Mouse (Mus musculus) liver, embryonic 16.5 days (tissue): ENCODE results near the gene Samd13. TPM values are rescaled to one million over a fixed set of nuclear protein-coding genes. Genes with fewer than 3 reads are reported as not detected.

Experiments used
- ATAC-seq: fragments of 200-750 bp; cut with Nextera tagmentation; 2 replicates; pipeline ENCODE4 v1.8.0; 2017; ENCODE audit warnings: low read depth, mild to moderate bottlenecking, moderate number of reproducible peaks, moderate library complexity
- H3K27ac ChIP-seq: fragments of 300-500 bp; sonication (generic); 2 replicates; pipeline ENCODE4 v1.5.1; 2014; ENCODE audit warnings: mild to moderate bottlenecking, low read length
- H3K27me3 ChIP-seq: fragments of 300-500 bp; sonication (generic); 2 replicates; pipeline ENCODE4 v1.6.1; 2014; ENCODE audit warnings: low read depth, low read length, mixed read lengths; ENCODE audit not compliant: control insufficient read depth, insufficient read depth
- H3K36me3 ChIP-seq: fragments of 300-500 bp; sonication (generic); 2 replicates; pipeline ENCODE4 v1.6.1; 2014; ENCODE audit warnings: mild to moderate bottlenecking; ENCODE audit not compliant: control insufficient read depth, insufficient read depth
- H3K4me1 ChIP-seq: fragments of 300-500 bp; sonication (generic); 2 replicates; pipeline ENCODE4 v1.6.1; 2014; ENCODE audit warnings: low read depth, low read length, mixed read lengths; ENCODE audit not compliant: control insufficient read depth
- H3K4me2 ChIP-seq: fragments of 300-500 bp; sonication (generic); 2 replicates; pipeline ENCODE4 v1.6.1; 2014; ENCODE audit warnings: low read depth, low read length, mixed read lengths
- H3K4me3 ChIP-seq: fragments of 300-500 bp; sonication (generic); 2 replicates; pipeline ENCODE4 v1.5.1; 2014; ENCODE audit warnings: low read depth, mild to moderate bottlenecking, low read length
- H3K9ac ChIP-seq: fragments of 300-500 bp; sonication (generic); 2 replicates; pipeline ENCODE4 v1.6.1; 2014; ENCODE audit warnings: low read depth, low read length
- H3K9me3 ChIP-seq: fragments of 300-500 bp; sonication (generic); replicated peaks from 2 replicates; pipeline ENCODE4 v1.6.1; 2016; ENCODE audit warnings: low read length; ENCODE audit not compliant: control insufficient read depth
- WGBS: fragments of 180-500 bp; shearing (Covaris S2); extraction: QIAGEN DNeasy Blood & Tissue Kit; methylation state at CpG from one replicate; pipeline ENCODE4 v1.1.7; 2014; ENCODE audit not compliant: insufficient replicate concordance; 5-methylcytosine and 5-hydroxymethylcytosine counted together
- polyA plus RNA-seq: library from polyadenylated mRNA; unstranded; fragments of >200 nt; fragmentation: Nextera tagmentation; extraction: Ambion mirVana; gene quantifications from 2 replicates; pipeline ENCODE4 v1.2.1, GENCODE M21; 2015

The Samd13 gene
- 0.25 and 0.37 TPM in 2 replicates for polyA plus RNA-seq

DNA sequence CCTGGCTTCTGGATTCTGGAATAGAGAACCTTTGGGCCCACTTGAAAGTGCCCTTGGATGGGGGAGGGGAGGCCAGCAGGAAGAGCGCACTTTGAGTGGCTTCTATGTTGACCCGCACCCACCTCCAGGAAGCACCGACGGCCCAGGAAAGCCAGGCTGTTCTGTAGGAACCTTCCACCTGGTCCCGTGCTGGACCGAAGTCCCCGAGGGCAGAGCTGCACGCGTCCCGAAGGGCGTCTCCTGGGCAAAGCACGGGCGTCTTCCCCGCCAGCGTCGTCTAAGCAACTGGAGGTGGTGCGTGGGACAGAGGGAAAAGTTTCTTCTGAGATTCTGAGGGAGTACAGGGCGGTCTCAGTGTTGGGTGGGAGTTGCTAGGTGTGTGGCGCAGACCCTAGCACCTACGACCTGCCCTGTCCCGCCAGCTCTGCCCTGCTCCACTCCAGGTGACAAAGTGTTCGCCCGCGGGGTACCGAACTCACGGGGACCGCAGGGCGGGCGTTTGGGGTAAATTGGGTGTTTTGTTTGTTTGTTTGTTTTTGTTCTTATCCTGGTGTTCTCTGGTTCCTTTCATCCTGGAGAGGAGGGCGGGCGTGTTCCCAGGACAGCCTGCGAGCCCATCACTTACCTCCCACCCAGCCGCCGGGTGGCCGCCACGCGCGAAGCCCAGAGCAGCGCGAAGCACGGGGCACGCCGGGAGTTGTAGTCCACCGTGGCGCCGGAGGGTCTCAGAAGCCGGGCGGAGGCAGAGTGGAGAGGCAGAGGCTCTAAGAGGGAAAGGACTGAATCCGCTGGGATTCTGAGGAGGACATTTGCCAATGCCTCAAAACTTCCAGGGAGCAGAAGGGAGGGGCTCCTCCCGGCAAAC is at the start of gene Samd13:
Samd13 (minus strand) TSS at position 782 of the 865 bp plus-strand sequence.
- Histone ChIP-seq H3K9me3 (no peaks in the 10 kb centered on the region), H3K36me3 (no peaks in the 10 kb centered on the region), H3K4me2 (peak within 1 kb of the TSS; percentile 82), H3K27me3 (peaks cover 9% of the 10 kb centered on the region), H3K4me1 (peaks cover 14% of the 10 kb centered on the region), H3K4me3 (peak within 1 kb of the TSS; percentile 59), H3K27ac (no peak within 1 kb of the TSS), H3K9ac (peak within 1 kb of the TSS; percentile 58)
- ATAC-seq = peak; percentile 36; the same call in 1 of the 2 replicates
- WGBS = 3% methylated on average over 50 of the region's 50 CpGs

DNA sequence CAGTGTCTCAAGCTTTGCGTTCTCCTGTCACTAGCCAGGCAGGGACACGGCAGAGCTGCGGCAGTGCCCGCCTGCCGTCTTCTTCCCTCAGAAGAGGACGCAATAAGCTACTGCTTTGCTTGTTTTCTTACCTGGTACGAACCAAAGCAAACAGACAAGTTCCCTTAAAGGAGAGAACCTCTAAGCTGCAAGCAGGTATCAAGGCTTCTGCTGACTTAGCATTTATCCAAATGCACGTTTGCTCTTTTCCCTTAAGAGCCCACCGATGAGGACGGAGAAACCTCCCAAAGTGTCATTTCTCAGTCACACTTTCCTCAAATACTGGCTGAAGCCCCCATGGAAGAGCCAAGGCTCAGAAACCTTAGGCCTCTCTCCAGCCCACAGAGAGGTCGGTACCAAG is 46.1 kb upstream of the Samd13 start:
- no peak overlapping the region for H3K9ac ChIP-seq
- H3K27me3 ChIP-seq = no peaks in the 10 kb centered on the region
- H3K27ac ChIP-seq = no peak overlapping the region
- H3K4me3 ChIP-seq = no peak overlapping the region
- H3K4me2 ChIP-seq = no peak overlapping the region
- no peaks in the 10 kb centered on the region for H3K9me3 ChIP-seq
- H3K4me1 ChIP-seq = peaks cover 11% of the 10 kb centered on the region
- no peaks in the 10 kb centered on the region for H3K36me3 ChIP-seq
- WGBS = 84% methylated on average over 11 of the region's 11 CpGs
- ATAC-seq = no peak

DNA sequence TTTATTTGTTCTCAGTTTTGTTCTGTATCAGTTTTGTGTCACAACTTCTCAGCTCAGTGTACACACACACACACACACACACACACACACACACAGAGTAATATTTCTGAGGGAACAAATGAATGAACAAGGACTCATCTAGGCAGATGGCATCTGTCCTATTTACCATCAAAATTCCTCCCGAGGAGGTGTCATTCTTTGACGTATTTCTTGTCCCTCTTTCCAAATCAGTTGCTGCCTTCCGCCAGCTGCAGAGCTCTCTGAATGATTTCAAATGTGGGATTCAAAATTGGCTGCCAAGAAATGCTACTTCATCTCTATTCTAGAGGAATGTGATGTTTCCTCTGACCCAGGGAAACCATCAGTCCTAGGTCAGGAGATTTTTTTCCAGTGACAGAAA is 37.6 kb upstream of the Samd13 start:
- Histone ChIP-seq H3K4me2 (no peak overlapping the region), H3K4me3 (no peak overlapping the region), H3K27ac (no peak overlapping the region), H3K9ac (no peak overlapping the region), H3K36me3 (no peaks in the 10 kb centered on the region; the same call in 1 of the 2 replicates), H3K27me3 (no peaks in the 10 kb centered on the region), H3K9me3 (no peaks in the 10 kb centered on the region), H3K4me1 (no peaks in the 10 kb centered on the region)
- WGBS = 63% methylated on average over 3 of the region's 3 CpGs
- ATAC-seq = no peak

DNA sequence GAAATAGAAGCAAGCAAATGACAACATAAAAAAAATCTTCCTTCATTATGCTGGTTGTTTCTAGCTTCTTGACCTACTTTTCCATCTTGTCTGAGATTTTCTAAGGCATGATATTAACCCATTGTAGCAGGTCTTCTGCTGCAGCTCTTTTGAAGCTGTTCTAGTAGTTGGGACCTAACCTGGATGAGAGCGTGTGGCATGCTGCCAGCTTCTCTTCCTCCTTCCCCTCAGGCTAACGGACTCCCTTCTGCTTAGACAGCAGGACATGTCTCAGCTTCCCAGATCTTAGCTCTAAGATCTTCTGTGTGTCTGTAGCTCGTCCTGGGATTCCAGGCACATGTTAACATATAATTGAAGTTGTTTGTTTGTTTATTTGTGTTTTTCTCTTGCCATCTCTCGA is 34.3 kb upstream of the Samd13 start:
- no peak for ATAC-seq
- Histone ChIP-seq H3K4me1 (no peaks in the 10 kb centered on the region), H3K36me3 (no peaks in the 10 kb centered on the region), H3K9ac (no peak overlapping the region), H3K9me3 (no peaks in the 10 kb centered on the region), H3K27me3 (no peaks in the 10 kb centered on the region), H3K4me3 (no peak overlapping the region), H3K4me2 (no peak overlapping the region), H3K27ac (no peak overlapping the region)
- WGBS = 52% methylated on average over 4 of the region's 4 CpGs

DNA sequence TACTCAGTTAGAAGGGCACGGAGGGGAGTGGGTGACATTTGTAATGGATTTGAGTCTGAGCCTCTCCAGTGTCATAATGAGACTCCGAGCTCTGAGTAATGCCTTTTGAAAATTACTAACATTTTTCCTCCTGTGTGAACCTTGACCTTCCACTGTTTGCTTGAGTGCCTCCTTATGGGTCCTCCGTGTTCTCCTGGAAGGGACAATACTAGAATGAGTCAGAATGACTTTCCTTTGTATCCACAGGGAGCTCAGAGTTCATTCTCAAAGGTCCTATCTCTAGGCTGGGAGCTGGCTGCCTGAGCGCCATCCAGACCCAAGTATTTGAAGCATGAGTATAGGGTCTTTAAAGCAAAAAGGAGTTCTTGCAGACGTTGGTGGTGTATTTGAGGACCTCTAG is 32.9 kb upstream of the Samd13 start:
- no peak for ATAC-seq
- Histone ChIP-seq H3K27ac (no peak overlapping the region), H3K9me3 (no peaks in the 10 kb centered on the region), H3K4me1 (no peaks in the 10 kb centered on the region), H3K9ac (no peak overlapping the region), H3K27me3 (no peaks in the 10 kb centered on the region), H3K4me3 (no peak overlapping the region), H3K36me3 (no peaks in the 10 kb centered on the region), H3K4me2 (no peak overlapping the region)
- 61% methylated on average over 5 of the region's 5 CpGs for WGBS

DNA sequence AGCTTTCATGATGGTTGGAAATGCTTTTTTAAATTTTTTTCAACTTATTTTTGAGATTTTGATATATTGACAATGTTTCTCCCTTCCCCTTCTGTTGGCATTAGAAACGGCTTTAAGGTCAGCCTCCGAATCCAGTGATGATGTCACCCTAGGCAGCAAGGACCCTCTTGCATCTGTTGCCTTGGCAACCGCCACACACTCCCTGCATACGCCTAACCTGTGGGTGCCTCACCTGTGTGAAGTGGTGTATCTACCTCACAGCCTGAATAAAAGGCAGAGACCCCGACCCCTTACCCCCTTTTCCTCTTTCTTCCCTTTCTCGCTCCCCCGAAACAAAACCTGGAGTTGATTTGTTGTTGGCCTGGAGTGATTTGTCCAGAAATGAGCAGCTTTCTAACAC is 26.9 kb upstream of the Samd13 start:
- Histone ChIP-seq H3K36me3 (no peaks in the 10 kb centered on the region), H3K4me2 (no peak overlapping the region), H3K4me1 (no peaks in the 10 kb centered on the region), H3K27ac (no peak overlapping the region), H3K27me3 (no peaks in the 10 kb centered on the region), H3K4me3 (no peak overlapping the region), H3K9ac (no peak overlapping the region), H3K9me3 (no peaks in the 10 kb centered on the region)
- 61% methylated on average over 7 of the region's 7 CpGs for WGBS
- ATAC-seq = no peak

DNA sequence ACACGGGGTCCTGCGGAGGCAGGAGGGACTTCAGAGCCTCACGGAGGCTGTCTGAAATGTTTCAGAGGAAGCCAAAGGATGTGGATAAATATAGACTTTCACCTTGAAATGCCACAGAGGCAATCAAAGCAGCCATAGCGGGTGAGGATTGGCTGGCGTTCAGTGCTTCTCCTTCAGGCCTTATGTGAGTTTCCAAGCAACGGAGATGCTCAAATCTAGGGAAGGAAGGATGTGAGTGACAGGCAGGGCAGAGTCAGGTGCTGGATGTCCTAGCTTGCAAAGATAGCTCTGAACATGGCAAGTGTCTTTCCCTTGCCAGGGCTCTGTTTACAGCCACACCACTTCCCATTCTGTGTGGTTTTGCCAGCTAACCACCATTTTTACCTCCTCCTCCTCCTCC is 26.2 kb upstream of the Samd13 start:
- no peak for ATAC-seq
- Histone ChIP-seq H3K36me3 (no peaks in the 10 kb centered on the region), H3K4me3 (no peak overlapping the region), H3K9me3 (no peaks in the 10 kb centered on the region), H3K9ac (no peak overlapping the region), H3K27me3 (no peaks in the 10 kb centered on the region), H3K4me1 (no peaks in the 10 kb centered on the region), H3K4me2 (no peak overlapping the region), H3K27ac (no peak overlapping the region)
- WGBS = 39% methylated on average over 6 of the region's 6 CpGs

DNA sequence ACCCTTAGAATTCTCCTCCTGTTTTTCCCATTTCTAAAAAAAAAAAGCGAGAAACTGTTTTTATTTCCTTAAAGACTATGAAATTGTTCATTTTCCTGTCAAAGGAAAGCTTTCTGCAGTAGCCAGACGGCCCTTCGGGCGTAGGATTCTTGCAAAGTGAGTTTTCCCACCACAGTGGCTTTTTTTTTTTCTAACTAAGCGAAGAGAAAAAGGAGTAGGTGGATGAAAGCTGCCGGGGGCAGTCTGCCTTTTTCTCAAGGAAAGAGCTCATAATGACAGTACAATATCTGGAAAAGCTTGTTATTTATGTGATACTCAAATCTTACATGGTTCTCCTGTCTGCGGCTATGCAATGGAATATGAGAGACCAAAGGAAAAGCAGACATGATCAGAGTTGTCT is 25.7 kb upstream of the Samd13 start:
- H3K36me3 ChIP-seq = no peaks in the 10 kb centered on the region
- H3K9me3 ChIP-seq = no peaks in the 10 kb centered on the region
- H3K4me3 ChIP-seq = no peak overlapping the region
- WGBS = 68% methylated on average over 7 of the region's 7 CpGs
- no peak overlapping the region for H3K9ac ChIP-seq
- no peaks in the 10 kb centered on the region for H3K4me1 ChIP-seq
- H3K27me3 ChIP-seq = no peaks in the 10 kb centered on the region
- H3K4me2 ChIP-seq = no peak overlapping the region
- ATAC-seq = no peak
- H3K27ac ChIP-seq = no peak overlapping the region

DNA sequence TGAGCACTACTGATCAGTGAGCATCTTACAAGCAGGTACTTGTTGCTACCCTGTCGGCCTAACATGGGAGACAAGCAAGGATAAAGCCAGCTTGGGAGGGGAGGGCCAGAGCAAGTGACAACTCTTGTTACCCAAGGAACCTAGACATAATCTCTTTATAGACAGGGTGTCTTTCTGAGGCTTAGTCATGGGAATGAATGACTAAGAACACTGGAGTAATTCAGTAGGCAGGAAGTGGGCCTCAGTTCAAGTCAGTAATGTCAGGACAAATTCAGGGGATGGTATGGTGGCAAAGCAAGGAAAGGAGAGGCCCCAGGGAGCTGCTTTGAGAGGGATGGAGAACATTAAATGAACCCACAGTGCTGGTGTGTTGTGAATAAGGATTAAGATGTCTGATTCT is 23.7 kb upstream of the Samd13 start:
- WGBS = 57% methylated on average over 1 of the region's 1 CpGs
- no peaks in the 10 kb centered on the region for H3K9me3 ChIP-seq
- H3K9ac ChIP-seq = no peak overlapping the region
- no peak overlapping the region for H3K4me2 ChIP-seq
- H3K36me3 ChIP-seq = no peaks in the 10 kb centered on the region
- H3K4me3 ChIP-seq = no peak overlapping the region
- H3K27ac ChIP-seq = no peak overlapping the region
- no peaks in the 10 kb centered on the region for H3K27me3 ChIP-seq
- ATAC-seq = no peak
- H3K4me1 ChIP-seq = no peaks in the 10 kb centered on the region
